Mouse (Mus musculus) kidney, embryonic 16.5 days (tissue): Measurements from ENCODE around the gene BC030499. TPM values are rescaled to one million over a fixed set of nuclear protein-coding genes. Genes with fewer than 3 reads are reported as not detected.
A peak's percentile ranks its signal among the peaks of the same experiment; 100 is the strongest.

Experiments
- ATAC-seq: fragments of 200-750 bp; cut with Nextera tagmentation; 2 replicates; pipeline ENCODE4 v1.8.0; 2017; ENCODE audit warnings: moderate TSS enrichment; ENCODE audit not compliant: low FRiP score, low TSS enrichment
- H3K27ac ChIP-seq: fragments of 300-500 bp; sonication (generic); 2 replicates; pipeline ENCODE4 v1.5.1; 2014; ENCODE audit warnings: low read length
- H3K27me3 ChIP-seq: fragments of 300-500 bp; sonication (generic); 2 replicates; pipeline ENCODE4 v1.6.1; 2014; ENCODE audit warnings: low read length, control low read depth, mixed read lengths; ENCODE audit not compliant: insufficient read depth
- H3K36me3 ChIP-seq: fragments of 300-500 bp; sonication (generic); 2 replicates; pipeline ENCODE4 v1.6.1; 2014; ENCODE audit warnings: low read length, control low read depth, mixed read lengths; ENCODE audit not compliant: insufficient read depth
- H3K4me1 ChIP-seq: fragments of 300-500 bp; sonication (generic); 2 replicates; pipeline ENCODE4 v1.6.1; 2014; ENCODE audit warnings: low read length, control low read depth, mixed read lengths; ENCODE audit not compliant: insufficient read depth
- H3K4me2 ChIP-seq: fragments of 300-500 bp; sonication (generic); replicated peaks from 2 replicates; pipeline ENCODE4 v1.6.1; 2014; ENCODE audit warnings: low read depth, low read length
- H3K4me3 ChIP-seq: fragments of 300-500 bp; sonication (generic); 2 replicates; pipeline ENCODE4 v1.5.1; 2014; ENCODE audit warnings: mild to moderate bottlenecking, low read length
- H3K9ac ChIP-seq: fragments of 300-500 bp; sonication (generic); replicated peaks from 2 replicates; pipeline ENCODE4 v1.6.1; 2014; ENCODE audit warnings: low read length
- H3K9me3 ChIP-seq: fragments of 300-500 bp; sonication (generic); 2 replicates; pipeline ENCODE4 v1.6.1; 2016; ENCODE audit warnings: low read length, control low read depth
- WGBS: fragments of 180-500 bp; shearing (Covaris S2); extraction: QIAGEN DNeasy Blood & Tissue Kit; methylation state at CpG from one replicate; pipeline ENCODE4 v1.1.7; 2014; 5-methylcytosine and 5-hydroxymethylcytosine counted together
- polyA plus RNA-seq: library from polyadenylated mRNA; unstranded; fragments of >200 nt; fragmentation: Nextera tagmentation; extraction: Ambion mirVana; gene quantifications from 2 replicates; pipeline ENCODE4 v1.2.1, GENCODE M21; 2015

The BC030499 gene
- polyA plus RNA-seq = 0.30 and 0.33 TPM in 2 replicates

DNA sequence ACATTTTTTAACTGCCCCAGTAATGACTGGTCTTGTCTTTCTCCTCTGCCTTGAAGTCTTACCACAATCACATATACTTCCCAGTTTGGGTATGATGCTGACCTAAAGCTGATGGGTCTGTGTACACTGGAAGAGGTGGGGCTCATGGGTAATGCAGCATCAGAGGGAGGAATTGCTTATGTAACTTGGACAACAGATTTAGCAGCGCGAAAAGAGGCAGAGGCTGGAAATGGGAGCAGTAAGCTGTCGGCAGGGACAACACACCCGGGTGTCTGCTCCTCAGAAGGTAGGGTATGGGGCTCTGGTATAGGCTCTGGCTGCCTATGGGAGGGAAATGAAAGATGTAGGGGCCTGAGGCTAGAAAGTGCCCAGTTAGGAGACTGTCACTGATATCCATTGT is at the start of gene BC030499:
TSS of gene BC030499 (plus strand) at position 188 of the 400 bp plus-strand sequence.
- no peak for ATAC-seq
- Histone ChIP-seq H3K36me3 (peaks cover 63% of the 10 kb centered on the region), H3K27ac (no peak within 1 kb of the TSS), H3K4me3 (no peak within 1 kb of the TSS), H3K4me1 (no peaks in the 10 kb centered on the region), H3K4me2 (no peak within 1 kb of the TSS), H3K9me3 (no peaks in the 10 kb centered on the region), H3K9ac (no peak within 1 kb of the TSS), H3K27me3 (no peaks in the 10 kb centered on the region)
- 93% methylated on average over 4 of the region's 4 CpGs for WGBS

DNA sequence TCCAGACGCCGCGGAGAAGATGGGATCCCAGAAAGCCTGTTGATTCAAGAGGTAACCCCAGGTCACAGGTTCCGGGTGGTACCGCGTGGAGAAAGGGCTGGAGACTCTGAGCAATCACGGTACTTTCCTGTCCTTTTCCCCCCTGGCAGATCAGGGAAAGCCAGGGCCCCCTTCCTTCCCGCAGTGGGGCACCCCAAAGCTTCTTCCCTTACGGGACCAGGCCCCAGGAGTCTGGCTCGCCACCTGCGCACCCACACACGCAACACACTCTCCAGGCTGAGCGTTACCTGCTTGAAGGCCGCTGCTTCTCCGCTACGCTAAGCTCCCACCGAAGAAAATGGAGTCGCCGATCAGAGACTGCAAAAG is 45.4 kb upstream of the BC030499 start:
- Histone ChIP-seq H3K36me3 (peaks cover 5% of the 10 kb centered on the region; the same call in 1 of the 2 replicates), H3K9me3 (no peaks in the 10 kb centered on the region), H3K4me2 (peak overlapping the region; percentile 76), H3K27ac (peak overlapping the region; percentile 97), H3K9ac (peak overlapping the region; percentile 88), H3K4me3 (peak overlapping the region; percentile 75), H3K4me1 (peaks cover 22% of the 10 kb centered on the region), H3K27me3 (no peaks in the 10 kb centered on the region)
- under 1% methylated on average over 19 of the region's 19 CpGs for WGBS
- no peak; the same call in 1 of the 2 replicates for ATAC-seq

DNA sequence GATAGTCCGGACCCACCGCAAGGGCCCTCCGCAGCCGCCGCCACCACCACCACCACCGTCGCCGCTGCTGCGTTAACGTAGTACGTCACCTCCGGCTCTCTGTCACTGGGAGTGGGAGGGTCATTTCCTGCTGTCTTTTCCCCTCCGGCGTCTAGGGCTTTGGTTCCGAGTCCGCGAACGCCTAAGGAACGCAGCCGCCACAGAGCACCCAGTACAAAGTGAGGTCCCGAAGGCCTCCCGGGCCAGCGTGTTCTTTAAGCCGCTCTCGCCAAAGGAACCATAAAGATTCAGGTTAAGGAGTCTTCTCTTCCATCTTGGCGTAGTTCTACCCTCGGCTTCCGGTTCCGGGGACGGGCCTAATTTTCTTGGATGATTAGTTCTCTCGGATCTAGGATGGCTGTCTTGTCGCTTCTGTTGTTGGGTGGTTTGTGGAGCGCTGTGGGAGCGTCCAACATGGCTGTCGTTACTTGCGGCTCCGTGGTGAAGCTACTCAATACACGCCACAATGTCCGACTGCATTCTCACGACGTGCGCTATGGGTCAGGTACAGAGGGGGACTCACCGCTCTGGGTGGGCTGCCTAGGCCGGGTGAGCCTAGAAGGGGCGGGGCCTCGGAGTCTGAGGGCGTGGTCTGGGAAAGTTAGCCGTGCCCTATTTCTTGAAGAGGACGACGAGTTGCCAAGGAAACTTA is 44.9 kb upstream of the BC030499 start, which contains the start of the genes Sdf2 and Supt6:
TSS of gene Sdf2 (plus strand) at position 120 of the 691 bp plus-strand sequence.
TSS of gene Supt6 (minus strand) at position 361 of the 691 bp plus-strand sequence.
- Histone ChIP-seq H3K4me1 (peaks cover 22% of the 10 kb centered on the region), H3K36me3 (peaks cover under 1% of the 10 kb centered on the region), H3K9ac (peak within 1 kb of the TSS; percentile 88), H3K9me3 (no peaks in the 10 kb centered on the region), H3K4me2 (peak within 1 kb of the TSS; percentile 76), H3K4me3 (peak within 1 kb of the TSS; percentile 75), H3K27ac (peak within 1 kb of the TSS; percentile 97), H3K27me3 (no peaks in the 10 kb centered on the region)
- peak; percentile 96 for ATAC-seq
- WGBS = under 1% methylated on average over 50 of the region's 50 CpGs

DNA sequence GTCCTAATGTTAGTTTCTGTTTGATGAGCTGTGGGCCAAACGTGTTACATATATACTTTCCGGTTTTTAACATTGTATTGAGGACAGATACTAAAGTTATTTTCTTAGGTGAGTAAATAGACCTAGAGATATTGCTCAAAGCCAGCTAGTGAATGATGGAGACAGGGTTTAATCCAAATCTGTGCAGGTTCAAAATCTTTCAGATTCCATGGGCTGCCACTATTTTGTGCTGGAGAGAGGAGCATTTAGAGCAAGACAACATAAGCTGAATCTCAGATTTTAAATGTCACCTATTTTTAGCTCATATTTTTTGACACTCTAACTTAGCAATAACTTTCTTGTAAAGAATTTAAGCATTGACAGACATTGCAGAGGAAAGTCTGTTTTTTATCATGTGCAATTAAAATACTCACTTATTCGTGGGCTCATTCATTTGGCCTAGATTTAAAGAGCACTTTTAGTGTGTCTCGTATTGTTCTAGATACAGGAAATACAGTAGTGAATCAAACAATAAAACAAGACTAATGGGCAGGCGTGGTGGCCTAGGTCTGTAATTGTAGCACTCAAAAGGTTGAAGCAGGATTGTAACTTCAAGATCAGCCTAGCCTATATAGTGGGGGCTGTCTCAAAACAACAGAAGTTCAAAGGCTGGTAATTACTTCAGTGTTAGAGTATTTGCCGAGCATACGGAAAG is 44.2 kb upstream of the BC030499 start:
- Histone ChIP-seq H3K36me3 (peaks cover 4% of the 10 kb centered on the region), H3K27me3 (no peaks in the 10 kb centered on the region), H3K4me1 (peaks cover 22% of the 10 kb centered on the region), H3K27ac (peak overlapping the region; percentile 97), H3K4me2 (peak overlapping the region; percentile 76), H3K9ac (peak overlapping the region; percentile 88; the same call in 1 of the 2 replicates), H3K4me3 (peak overlapping the region; percentile 75), H3K9me3 (no peaks in the 10 kb centered on the region)
- ATAC-seq = no peak
- 24% methylated on average over 7 of the region's 7 CpGs for WGBS

DNA sequence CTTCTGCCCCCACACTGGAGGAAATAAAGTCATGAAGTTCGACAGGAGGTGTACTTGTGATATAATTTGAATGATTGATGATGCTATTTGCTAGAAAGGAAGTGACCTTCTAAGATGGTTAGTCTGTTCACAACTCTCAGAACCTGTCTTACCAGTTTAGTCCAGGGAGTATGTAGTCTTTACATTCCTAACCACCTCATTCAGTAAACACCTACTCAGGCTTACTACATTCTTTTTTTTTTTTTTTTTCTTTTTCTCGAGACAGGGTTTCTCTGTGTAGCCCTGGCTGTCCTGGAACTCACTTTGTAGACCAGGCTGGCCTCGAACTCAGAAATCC is 43.7 kb upstream of the BC030499 start:
- 37% methylated on average over 3 of the region's 3 CpGs for WGBS
- no peaks in the 10 kb centered on the region for H3K27me3 ChIP-seq
- H3K27ac ChIP-seq = no peak overlapping the region
- H3K36me3 ChIP-seq = peaks cover 4% of the 10 kb centered on the region
- H3K9ac ChIP-seq = 0 out of 2 replicates have a peak overlapping the region, but pooled peaks have one; percentile 45
- peak overlapping the region; percentile 76 for H3K4me2 ChIP-seq
- ATAC-seq = no peak
- peak overlapping the region; percentile 75 for H3K4me3 ChIP-seq
- H3K9me3 ChIP-seq = no peaks in the 10 kb centered on the region
- peaks cover 22% of the 10 kb centered on the region for H3K4me1 ChIP-seq

DNA sequence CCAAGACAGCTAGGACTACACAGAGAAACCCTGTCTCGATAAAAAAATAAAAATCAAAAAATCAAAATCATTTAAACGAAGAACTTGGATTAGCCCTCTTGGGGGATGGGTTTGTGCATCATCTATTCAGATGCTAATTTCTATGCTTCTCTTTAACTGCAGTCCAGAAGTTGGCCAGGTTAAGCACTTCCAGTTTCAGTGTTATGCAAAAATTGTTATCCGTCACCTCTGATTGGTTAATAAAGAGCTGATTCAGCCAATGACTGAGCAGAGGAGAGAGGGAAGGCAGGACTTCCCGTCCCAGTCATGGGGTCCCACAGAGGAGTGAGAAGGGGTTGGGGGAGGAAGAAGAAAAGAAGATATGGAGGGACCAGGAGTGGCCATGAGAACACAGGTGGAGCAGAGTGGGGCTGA is 42.9 kb upstream of the BC030499 start:
- Histone ChIP-seq H3K36me3 (peaks cover 10% of the 10 kb centered on the region), H3K4me1 (peaks cover 22% of the 10 kb centered on the region), H3K9me3 (no peaks in the 10 kb centered on the region), H3K27me3 (no peaks in the 10 kb centered on the region), H3K4me3 (no peak overlapping the region; the same call in 1 of the 2 replicates), H3K9ac (no peak overlapping the region), H3K27ac (no peak overlapping the region), H3K4me2 (no peak overlapping the region)
- 67% methylated on average over 4 of the region's 4 CpGs for WGBS
- ATAC-seq = no peak

DNA sequence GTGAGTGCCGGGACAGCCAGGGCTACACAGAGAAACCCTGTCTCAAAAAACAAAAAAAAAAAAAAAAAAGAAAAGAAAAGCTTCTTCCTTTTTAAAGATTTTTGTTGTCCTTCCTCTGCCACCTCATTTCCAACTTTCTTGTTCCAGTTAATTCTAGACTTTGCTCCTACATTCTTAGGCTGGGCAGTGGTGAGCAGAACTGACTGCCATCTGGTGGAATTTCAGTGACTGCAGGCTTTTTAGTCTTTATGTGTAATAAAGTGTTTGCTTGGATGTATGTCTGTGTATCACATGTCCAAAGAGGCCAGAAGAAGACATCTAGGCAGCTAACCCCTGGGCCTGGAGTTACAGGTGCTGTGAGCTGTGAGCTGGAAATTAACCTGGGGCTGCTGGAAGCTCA is 34.0 kb upstream of the BC030499 start:
- Histone ChIP-seq H3K4me2 (no peak overlapping the region), H3K9ac (no peak overlapping the region), H3K27me3 (peaks cover 7% of the 10 kb centered on the region; the same call in 1 of the 2 replicates), H3K4me3 (no peak overlapping the region), H3K36me3 (peaks cover 20% of the 10 kb centered on the region), H3K9me3 (no peaks in the 10 kb centered on the region), H3K4me1 (no peaks in the 10 kb centered on the region), H3K27ac (no peak overlapping the region)
- WGBS = 88% methylated on average over 1 of the region's 1 CpGs
- ATAC-seq = no peak

DNA sequence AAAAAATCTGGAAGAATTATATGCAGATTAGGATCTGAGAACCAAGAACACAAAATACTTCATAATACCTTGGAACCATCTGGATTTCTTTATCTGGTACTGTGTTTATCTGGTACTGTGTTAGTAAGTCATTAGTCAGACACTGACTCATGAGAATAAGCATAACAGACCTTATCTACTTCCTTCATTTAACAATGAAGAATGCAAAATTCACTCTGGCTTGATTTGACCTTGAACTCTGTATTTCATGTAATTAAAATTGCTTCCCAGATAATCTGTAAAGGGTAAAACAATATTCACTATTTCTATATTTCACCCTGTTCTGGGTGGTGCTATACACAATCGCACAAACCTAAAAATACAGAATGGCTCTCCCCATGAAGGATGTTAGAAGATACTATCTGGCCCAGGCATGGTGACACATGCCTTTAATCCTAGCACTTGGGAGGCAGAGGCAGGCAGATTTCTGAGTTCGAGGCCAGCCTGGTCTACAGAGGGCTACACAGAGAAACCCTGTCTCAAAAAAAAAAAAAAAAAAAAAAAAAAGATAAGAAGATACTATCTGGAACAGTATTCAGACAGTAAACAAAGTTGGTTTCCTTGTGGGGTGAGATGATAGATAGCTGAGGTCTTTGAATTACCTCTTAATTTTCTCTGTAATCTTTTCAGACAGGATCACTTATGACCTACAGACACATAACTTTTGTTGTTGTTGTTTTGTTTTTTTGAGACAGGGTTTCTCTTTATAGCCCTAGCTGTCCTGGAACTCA is 30.0 kb upstream of the BC030499 start:
- peak overlapping the region; percentile 88 for H3K4me3 ChIP-seq
- H3K4me2 ChIP-seq = peak overlapping the region; percentile 72
- no peak overlapping the region for H3K27ac ChIP-seq
- no peak for ATAC-seq
- no peaks in the 10 kb centered on the region for H3K9me3 ChIP-seq
- WGBS = 94% methylated on average over 2 of the region's 2 CpGs
- H3K36me3 ChIP-seq = peaks cover 25% of the 10 kb centered on the region
- H3K4me1 ChIP-seq = peaks cover 15% of the 10 kb centered on the region
- H3K27me3 ChIP-seq = peaks cover 7% of the 10 kb centered on the region; the same call in 1 of the 2 replicates
- H3K9ac ChIP-seq = no peak overlapping the region
